Mouse (Mus musculus) lung, adult 2 months (tissue): ENCODE results near the gene Uhrf2.

Source experiments
- CTCF ChIP-seq: fragments of 200-500 bp; IDR thresholded peaks from 2 replicates; pipeline ENCODE4 v1.5.1; 2011; ENCODE audit warnings: mild to moderate bottlenecking, low read length, control low read depth; ENCODE audit not compliant: insufficient read depth
- POLR2A ChIP-seq: fragments of 200-500 bp; IDR thresholded peaks from 2 replicates; pipeline ENCODE4 v1.6.1; 2011; ENCODE audit warnings: low read depth, mild to moderate bottlenecking, control low read depth, low read length, borderline replicate concordance; ENCODE audit errors: extremely low read depth

- TF ChIP-seq CTCF (no peak), POLR2A (no peak)
Measured at GRCm38 (mm10) chr19:30125670-30126059, 95.4 kb downstream of the Uhrf2 start.
